Mouse (Mus musculus): ENCODE measurements around the gene Fuz. TPM values are rescaled to one million over a fixed set of nuclear protein-coding genes. Genes with fewer than 3 reads are reported as not detected.

Fuz gene
- polyA plus RNA-seq (2014; fragmentation: Illumina TruSeq; extraction: RNeasy Lipid Tissue Mini Kit (QIAGEN cat#74804); ENCODE audit: low read depth, low replicate concordance) = 1.4 TPM

GRCm38 (mm10) chr7:44895593-44896434 lies at the start of gene Fuz:
Fuz (plus strand) TSS chr7:44896079.

GRCm38 (mm10) chr7:44848561-44849415 lies 47.1 kb upstream of the Fuz start, which contains the start of the genes Akt1s1 and Tbc1d17:
Akt1s1 (plus strand) TSS chr7:44848991.
Tbc1d17 (minus strand) TSS chr7:44849079.

GRCm38 (mm10) chr7:44857042-44857552 lies 38.8 kb upstream of the Fuz start, which contains the start of gene Pnkp:
Pnkp (plus strand) TSS chr7:44857139.

GRCm38 (mm10) chr7:44869697-44870528 lies 26.0 kb upstream of the Fuz start, which contains the start of gene Ptov1:
Ptov1 (minus strand) TSS chr7:44869788.

GRCm38 (mm10) chr7:44892276-44892921 lies 3.5 kb upstream of the Fuz start, which contains the start of gene Med25:
Med25 (minus strand) TSS chr7:44892712.

GRCm38 (mm10) chr7:44929204-44930151 lies 33.6 kb downstream of the Fuz start, which contains the start of gene Ap2a1:
Ap2a1 (minus strand) TSS chr7:44929496.

GRCm38 (mm10) chr7:44942904-44943303 lies 47.0 kb downstream of the Fuz start, which contains the start of gene Tsks:
Tsks (plus strand) TSS chr7:44943204.

Other genes with a start within 250 kb of the Fuz start
- gene Myh14, start 225.2 kb upstream of the Fuz start, polyA plus RNA-seq (2014; fragmentation: Illumina TruSeq; extraction: RNeasy Lipid Tissue Mini Kit (QIAGEN cat#74804); ENCODE audit: low read depth, low replicate concordance) = 0.37 TPM
- not detected for gene Izumo2, start 187.3 kb upstream of the Fuz start, polyA plus RNA-seq (2014; fragmentation: Illumina TruSeq; extraction: RNeasy Lipid Tissue Mini Kit (QIAGEN cat#74804); ENCODE audit: low read depth, low replicate concordance)
- 6.2 TPM for gene Vrk3, start 147.7 kb upstream of the Fuz start, polyA plus RNA-seq (2014; fragmentation: Illumina TruSeq; extraction: RNeasy Lipid Tissue Mini Kit (QIAGEN cat#74804); ENCODE audit: low read depth, low replicate concordance)
- gene Zfp473, start 145.0 kb upstream of the Fuz start, polyA plus RNA-seq (2014; fragmentation: Illumina TruSeq; extraction: RNeasy Lipid Tissue Mini Kit (QIAGEN cat#74804); ENCODE audit: low read depth, low replicate concordance) = not detected
- 1.1 TPM for gene Nup62, start 80.0 kb upstream of the Fuz start, polyA plus RNA-seq (2014; fragmentation: Illumina TruSeq; extraction: RNeasy Lipid Tissue Mini Kit (QIAGEN cat#74804); ENCODE audit: low read depth, low replicate concordance)
- gene Il4i1, start 79.7 kb upstream of the Fuz start, polyA plus RNA-seq (2014; fragmentation: Illumina TruSeq; extraction: RNeasy Lipid Tissue Mini Kit (QIAGEN cat#74804); ENCODE audit: low read depth, low replicate concordance) = not detected
- 47.9 TPM for gene Atf5, start 79.4 kb upstream of the Fuz start, polyA plus RNA-seq (2014; fragmentation: Illumina TruSeq; extraction: RNeasy Lipid Tissue Mini Kit (QIAGEN cat#74804); ENCODE audit: low read depth, low replicate concordance)
- gene Akt1s1, start 47.1 kb upstream of the Fuz start, polyA plus RNA-seq (2014; fragmentation: Illumina TruSeq; extraction: RNeasy Lipid Tissue Mini Kit (QIAGEN cat#74804); ENCODE audit: low read depth, low replicate concordance) = 2.2 TPM
- 1.3 TPM for gene Tbc1d17, start 47.0 kb upstream of the Fuz start, polyA plus RNA-seq (2014; fragmentation: Illumina TruSeq; extraction: RNeasy Lipid Tissue Mini Kit (QIAGEN cat#74804); ENCODE audit: low read depth, low replicate concordance)
- gene Pnkp, start 38.9 kb upstream of the Fuz start, polyA plus RNA-seq (2014; fragmentation: Illumina TruSeq; extraction: RNeasy Lipid Tissue Mini Kit (QIAGEN cat#74804); ENCODE audit: low read depth, low replicate concordance) = 1.4 TPM
- 0.95 TPM for gene Ptov1, start 26.3 kb upstream of the Fuz start, polyA plus RNA-seq (2014; fragmentation: Illumina TruSeq; extraction: RNeasy Lipid Tissue Mini Kit (QIAGEN cat#74804); ENCODE audit: low read depth, low replicate concordance)
- gene Med25, start 3.4 kb upstream of the Fuz start, polyA plus RNA-seq (2014; fragmentation: Illumina TruSeq; extraction: RNeasy Lipid Tissue Mini Kit (QIAGEN cat#74804); ENCODE audit: low read depth, low replicate concordance) = 1.1 TPM
- gene Ap2a1, start 33.4 kb downstream of the Fuz start, polyA plus RNA-seq (2014; fragmentation: Illumina TruSeq; extraction: RNeasy Lipid Tissue Mini Kit (QIAGEN cat#74804); ENCODE audit: low read depth, low replicate concordance) = 9.2 TPM
- not detected for gene Tsks, start 47.1 kb downstream of the Fuz start, polyA plus RNA-seq (2014; fragmentation: Illumina TruSeq; extraction: RNeasy Lipid Tissue Mini Kit (QIAGEN cat#74804); ENCODE audit: low read depth, low replicate concordance)
- gene Cpt1c, start 78.8 kb downstream of the Fuz start, polyA plus RNA-seq (2014; fragmentation: Illumina TruSeq; extraction: RNeasy Lipid Tissue Mini Kit (QIAGEN cat#74804); ENCODE audit: low read depth, low replicate concordance) = not detected
- gene Prmt1, start 90.5 kb downstream of the Fuz start, polyA plus RNA-seq (2014; fragmentation: Illumina TruSeq; extraction: RNeasy Lipid Tissue Mini Kit (QIAGEN cat#74804); ENCODE audit: low read depth, low replicate concordance) = 4.2 TPM
- 21.4 TPM for gene Irf3, start 101.6 kb downstream of the Fuz start, polyA plus RNA-seq (2014; fragmentation: Illumina TruSeq; extraction: RNeasy Lipid Tissue Mini Kit (QIAGEN cat#74804); ENCODE audit: low read depth, low replicate concordance)
- 0.66 TPM for gene Bcl2l12, start 102.6 kb downstream of the Fuz start, polyA plus RNA-seq (2014; fragmentation: Illumina TruSeq; extraction: RNeasy Lipid Tissue Mini Kit (QIAGEN cat#74804); ENCODE audit: low read depth, low replicate concordance)
- gene Scaf1, start 120.3 kb downstream of the Fuz start, polyA plus RNA-seq (2014; fragmentation: Illumina TruSeq; extraction: RNeasy Lipid Tissue Mini Kit (QIAGEN cat#74804); ENCODE audit: low read depth, low replicate concordance) = 1.3 TPM
- 3.7 TPM for gene Rras, start 121.9 kb downstream of the Fuz start, polyA plus RNA-seq (2014; fragmentation: Illumina TruSeq; extraction: RNeasy Lipid Tissue Mini Kit (QIAGEN cat#74804); ENCODE audit: low read depth, low replicate concordance)
- 0.11 TPM for gene Prr12, start 156.8 kb downstream of the Fuz start, polyA plus RNA-seq (2014; fragmentation: Illumina TruSeq; extraction: RNeasy Lipid Tissue Mini Kit (QIAGEN cat#74804); ENCODE audit: low read depth, low replicate concordance)
- gene Nosip, start 166.3 kb downstream of the Fuz start, polyA plus RNA-seq (2014; fragmentation: Illumina TruSeq; extraction: RNeasy Lipid Tissue Mini Kit (QIAGEN cat#74804); ENCODE audit: low read depth, low replicate concordance) = 3.2 TPM
- 2.3 TPM for gene Prrg2, start 166.6 kb downstream of the Fuz start, polyA plus RNA-seq (2014; fragmentation: Illumina TruSeq; extraction: RNeasy Lipid Tissue Mini Kit (QIAGEN cat#74804); ENCODE audit: low read depth, low replicate concordance)
- not detected for gene Rcn3, start 196.1 kb downstream of the Fuz start, polyA plus RNA-seq (2014; fragmentation: Illumina TruSeq; extraction: RNeasy Lipid Tissue Mini Kit (QIAGEN cat#74804); ENCODE audit: low read depth, low replicate concordance)
- 33.3 TPM for gene Fcgrt, start 207.8 kb downstream of the Fuz start, polyA plus RNA-seq (2014; fragmentation: Illumina TruSeq; extraction: RNeasy Lipid Tissue Mini Kit (QIAGEN cat#74804); ENCODE audit: low read depth, low replicate concordance)
- gene Rps11, start 228.4 kb downstream of the Fuz start, polyA plus RNA-seq (2014; fragmentation: Illumina TruSeq; extraction: RNeasy Lipid Tissue Mini Kit (QIAGEN cat#74804); ENCODE audit: low read depth, low replicate concordance) = 172 TPM
- 253 TPM for gene Rpl13a, start 232.7 kb downstream of the Fuz start, polyA plus RNA-seq (2014; fragmentation: Illumina TruSeq; extraction: RNeasy Lipid Tissue Mini Kit (QIAGEN cat#74804); ENCODE audit: low read depth, low replicate concordance)
- not detected for gene Gm45713, start 240.2 kb downstream of the Fuz start, polyA plus RNA-seq (2014; fragmentation: Illumina TruSeq; extraction: RNeasy Lipid Tissue Mini Kit (QIAGEN cat#74804); ENCODE audit: low read depth, low replicate concordance)
- gene Flt3l, start 240.4 kb downstream of the Fuz start, polyA plus RNA-seq (2014; fragmentation: Illumina TruSeq; extraction: RNeasy Lipid Tissue Mini Kit (QIAGEN cat#74804); ENCODE audit: low read depth, low replicate concordance) = 5.4 TPM